Mouse (Mus musculus) CH12.LX (cell line): ENCODE results near the gene Dtx3l. TPM values are rescaled to one million over a fixed set of nuclear protein-coding genes. Genes with fewer than 3 reads are reported as not detected.
"Not testable (repeated sequence)": the region's sequence is repeated elsewhere in the genome, so short reads cannot be mapped to it uniquely, and the experiment has no call there.

Experiments
- DNase-seq: peaks from one replicate; pipeline ENCODE4 v3.0.0-alpha.2; 2013; ENCODE audit errors: extremely low read depth
- H3K27ac ChIP-seq: 2 replicates; pipeline ENCODE4 v1.5.1; 2012; ENCODE audit warnings: low read depth, mild to moderate bottlenecking, control low read depth, moderate library complexity; ENCODE audit not compliant: insufficient read depth
- H3K27me3 ChIP-seq: replicated peaks from 2 replicates; pipeline ENCODE3; 2012; ENCODE audit warnings: inconsistent platforms
- H3K36me3 ChIP-seq, 2 experiments: replicated peaks in 1 of 2; 2 replicates each; pipeline versions ENCODE3 to v1.6.1; 2012; ENCODE audit warnings: inconsistent platforms in 1 of 2, low read length in 1 of 2, mild to moderate bottlenecking in 1 of 2, mixed read lengths in 1 of 2, moderate library complexity in 1 of 2; ENCODE audit not compliant: control insufficient read depth in 1 of 2, insufficient read depth in 1 of 2
- H3K4me1 ChIP-seq, 2 experiments: 2 replicates each; pipeline ENCODE4 v1.6.1; 2012; ENCODE audit warnings: inconsistent platforms in 1 of 2, moderate library complexity in 1 of 2; ENCODE audit not compliant: insufficient read depth in 2 of 2, control insufficient read depth in 1 of 2
- H3K4me2 ChIP-seq: 2 replicates; pipeline ENCODE4 v1.6.1; 2012; ENCODE audit warnings: low read depth, mild to moderate bottlenecking, control low read depth; ENCODE audit not compliant: poor library complexity, insufficient read depth, severe bottlenecking
- H3K4me3 ChIP-seq, 3 experiments: fragments of 150-350 bp in 1 of 3; sonication (generic) in 1 of 3; replicated peaks in 1 of 3; 2 replicates each; pipeline versions ENCODE3 to v1.5.1; 2011 to 2012; ENCODE audit warnings: low read depth in 2 of 3, low read length in 2 of 3, mild to moderate bottlenecking in 2 of 3, moderate library complexity in 2 of 3, control low read depth in 1 of 3, improper control_type of control experiment in 1 of 3, inconsistent platforms in 1 of 3, mixed read lengths in 1 of 3; ENCODE audit not compliant: poor library complexity in 1 of 3
- H3K79me2 ChIP-seq: replicated peaks from 2 replicates; pipeline ENCODE4 v1.6.1; 2012; ENCODE audit warnings: mild to moderate bottlenecking, moderate library complexity; ENCODE audit not compliant: control insufficient read depth, poor library complexity, insufficient read depth, severe bottlenecking; ENCODE audit errors: extremely low read depth
- H3K9ac ChIP-seq: 2 replicates; pipeline ENCODE4 v1.6.1; 2012; ENCODE audit warnings: low read depth, mild to moderate bottlenecking, control low read depth, moderate library complexity; ENCODE audit not compliant: insufficient read depth
- H3K9me3 ChIP-seq: replicated peaks from 2 replicates; pipeline ENCODE3; 2012; ENCODE audit warnings: low read length, inconsistent platforms, mixed read lengths
- CHD1 ChIP-seq: IDR thresholded peaks from 2 replicates; pipeline ENCODE4 v1.6.1; 2012; ENCODE audit warnings: low read depth, low read length, improper control_type of control experiment, inconsistent platforms
- E2F4 ChIP-seq: IDR thresholded peaks from 2 replicates; pipeline ENCODE4 v1.6.1; 2011; ENCODE audit warnings: low read depth, low read length, improper control_type of control experiment; ENCODE audit not compliant: insufficient replicate concordance
- JUN ChIP-seq: IDR thresholded peaks from 2 replicates; pipeline ENCODE4 v1.6.1; 2011; ENCODE audit warnings: low read depth, mild to moderate bottlenecking, low read length, improper control_type of control experiment, moderate library complexity; ENCODE audit not compliant: insufficient read depth
- KAT2A ChIP-seq: IDR thresholded peaks from 2 replicates; pipeline ENCODE4 v1.6.1; 2012; ENCODE audit warnings: low read length, improper control_type of control experiment, inconsistent platforms; ENCODE audit not compliant: insufficient replicate concordance
- MAZ ChIP-seq: IDR thresholded peaks from 2 replicates; pipeline ENCODE4 v1.6.1; 2012; ENCODE audit warnings: low read depth, mild to moderate bottlenecking, inconsistent platforms, low read length, improper control_type of control experiment, moderate library complexity
- MEF2A ChIP-seq: IDR thresholded peaks from 2 replicates; pipeline ENCODE4 v1.6.1; 2014; ENCODE audit warnings: low read depth, mild to moderate bottlenecking, inconsistent platforms, low read length, improper control_type of control experiment, borderline replicate concordance
- MYC ChIP-seq: IDR thresholded peaks from 2 replicates; pipeline ENCODE4 v1.6.1; 2011; ENCODE audit warnings: low read depth, mild to moderate bottlenecking, improper control_type of control experiment, low read length
- NELFE ChIP-seq: IDR thresholded peaks from 2 replicates; pipeline ENCODE4 v1.6.1; 2011; ENCODE audit warnings: low read depth, low read length, improper control_type of control experiment
- POLR2A ChIP-seq: IDR thresholded peaks from 2 replicates; pipeline ENCODE4 v1.6.1; 2011; ENCODE audit warnings: low read depth, mild to moderate bottlenecking, improper control_type of control experiment, low read length
- POLR2AphosphoS2 ChIP-seq: IDR thresholded peaks from 2 replicates; pipeline ENCODE4 v1.6.1; 2011; ENCODE audit warnings: low read depth, low read length, improper control_type of control experiment
- RAD21 ChIP-seq: IDR thresholded peaks from 2 replicates; pipeline ENCODE4 v1.6.1; 2011; ENCODE audit warnings: low read depth, mild to moderate bottlenecking, low read length, improper control_type of control experiment, moderate library complexity
- TBP ChIP-seq: conservative IDR thresholded peaks from 2 replicates; pipeline ENCODE4 v1.6.1; 2011; ENCODE audit warnings: low read depth, low read length, improper control_type of control experiment
- USF2 ChIP-seq: conservative IDR thresholded peaks from 2 replicates; pipeline ENCODE4 v1.6.1; 2011; ENCODE audit warnings: low read depth, low read length, improper control_type of control experiment
- ZNF384 ChIP-seq: IDR thresholded peaks from 2 replicates; pipeline ENCODE4 v1.6.1; 2012; ENCODE audit warnings: low read depth, low read length, improper control_type of control experiment, inconsistent platforms
- dilution Hi-C: fragments of 300-500 bp; cut with MboI; formaldehyde crosslinking; loops from 2 replicates; pipeline ENCODE4 v1.14.3; 2020; ENCODE audit warnings: low sequenced_read_pairs; ENCODE audit not compliant: extremely low pct_unique_long_range_greater_than_20kb, extremely low pct_ligation_motif_present
- in situ Hi-C: fragments of 300-500 bp; cut with MboI; formaldehyde crosslinking; loops from 3 replicates; pipeline ENCODE4 v1.14.3; 2019; ENCODE audit warnings: low sequenced_read_pairs, low pct_ligation_motif_present, low pct_unique_long_range_greater_than_20kb, mixed read lengths
- polyA plus RNA-seq: library from polyadenylated mRNA; unstranded; fragments of >175 nt; gene quantifications from 2 replicates; pipeline ENCODE4 v1.2.1, GENCODE M21; 2012; ENCODE audit warnings: low read depth; ENCODE audit not compliant: insufficient read length
- total RNA-seq, 2 experiments: library from RNA; depleted of rRNA; stranded (reverse); fragments of 300-350 nt in 1 of 2; fragments of >200 nt in 1 of 2; gene quantifications; 2 replicates each; pipeline ENCODE4 v1.2.3; 2012 to 2014

Gene Dtx3l
- total and polyA plus RNA-seq, 3 experiments, result 14.4 to 21.1 (median 17.4) TPM

- Histone ChIP-seq H3K79me2 (peaks cover 35% of the 10 kb centered on the region), H3K4me3 (peak overlapping the region; percentile 72 to 84 (median 82)), H3K27ac (no peak overlapping the region), H3K9ac (peak overlapping the region; percentile 91), H3K36me3 (peaks cover 0 to 18% of the 10 kb centered on the region in 2 experiments), H3K4me2 (peak overlapping the region; percentile 77), H3K9me3 (no peaks in the 10 kb centered on the region), H3K27me3 (no peaks in the 10 kb centered on the region), H3K4me1 (peaks cover 2 to 28% of the 10 kb centered on the region in 2 experiments; a peak in 2 of 4 replicates)
- no peak for TF ChIP-seq MYC
- TF ChIP-seq E2F4, result no peak
- no peak for TF ChIP-seq POLR2AphosphoS2
- TF ChIP-seq JUN, result no peak
- no peak for TF ChIP-seq POLR2A
- TF ChIP-seq CHD1, result peak; percentile 51; the same call in 1 of the 2 replicates
- TF ChIP-seq MAZ, result no peak
- no peak for TF ChIP-seq MEF2A
- no peak for TF ChIP-seq NELFE
- peak; percentile 42; the same call in 1 of the 2 replicates for TF ChIP-seq ZNF384
- no peak for TF ChIP-seq KAT2A
- DNase-seq, result no peak
- dilution Hi-C loops (no loop called here), in situ Hi-C loops (no loop called here)
Observed at GRCm38 (mm10) chr16:35982506-35982901, 43.6 kb upstream of the Dtx3l start.

GRCm38 (mm10) chr16:35981363-35981821 is 42.4 kb upstream of the Dtx3l start:
- in situ Hi-C loops, result no loop called here
- peak; percentile 100 for DNase-seq
- H3K27ac ChIP-seq, result no peak overlapping the region

GRCm38 (mm10) chr16:35978450-35978849 is 39.5 kb upstream of the Dtx3l start, which contains the start of gene Kpna1:
Kpna1 (plus strand) TSS chr16:35978750.
- H3K27me3 ChIP-seq, dilution Hi-C loops, H3K4me1 ChIP-seq, H3K4me2 ChIP-seq, H3K9ac ChIP-seq, H3K9me3 ChIP-seq, DNase-seq, H3K27ac ChIP-seq, H3K4me3 ChIP-seq, H3K79me2 ChIP-seq, in situ Hi-C loops: not testable (repeated sequence)
- H3K36me3 ChIP-seq, result peaks cover 0 to 31% of the 10 kb centered on the region in 2 experiments

More at GRCm38 (mm10) chr16:35981363-35981821, 42.4 kb upstream of the Dtx3l start:
- peaks cover 0 to 20% of the 10 kb centered on the region in 2 experiments for H3K36me3 ChIP-seq
- H3K4me2 ChIP-seq, result no peak overlapping the region
- H3K4me3 ChIP-seq, result no peak overlapping the region
- H3K9ac ChIP-seq, result no peak overlapping the region
- TF ChIP-seq TBP (no peak), USF2 (no peak), RAD21 (no peak)
- H3K9me3 ChIP-seq, result no peaks in the 10 kb centered on the region
- H3K4me1 ChIP-seq, result peaks cover 2 to 20% of the 10 kb centered on the region in 2 experiments; a peak in 2 of 4 replicates
- H3K79me2 ChIP-seq, result peaks cover 25% of the 10 kb centered on the region
- H3K27me3 ChIP-seq, result no peaks in the 10 kb centered on the region
- dilution Hi-C loops, result no loop called here
